Mouse (Mus musculus) kidney, embryonic 16.5 days (tissue): Measurements from ENCODE around the gene Mrc1. TPM values are rescaled to one million over a fixed set of nuclear protein-coding genes. Genes with fewer than 3 reads are reported as not detected.

Experiments used
- ATAC-seq: fragments of 200-750 bp; cut with Nextera tagmentation; 2 replicates; pipeline ENCODE4 v1.8.0; 2017; ENCODE audit warnings: moderate TSS enrichment; ENCODE audit not compliant: low FRiP score, low TSS enrichment
- H3K27ac ChIP-seq: fragments of 300-500 bp; sonication (generic); 2 replicates; pipeline ENCODE4 v1.5.1; 2014; ENCODE audit warnings: low read length
- H3K27me3 ChIP-seq: fragments of 300-500 bp; sonication (generic); 2 replicates; pipeline ENCODE4 v1.6.1; 2014; ENCODE audit warnings: low read length, control low read depth, mixed read lengths; ENCODE audit not compliant: insufficient read depth
- H3K36me3 ChIP-seq: fragments of 300-500 bp; sonication (generic); 2 replicates; pipeline ENCODE4 v1.6.1; 2014; ENCODE audit warnings: low read length, control low read depth, mixed read lengths; ENCODE audit not compliant: insufficient read depth
- H3K4me1 ChIP-seq: fragments of 300-500 bp; sonication (generic); 2 replicates; pipeline ENCODE4 v1.6.1; 2014; ENCODE audit warnings: low read length, control low read depth, mixed read lengths; ENCODE audit not compliant: insufficient read depth
- H3K4me2 ChIP-seq: fragments of 300-500 bp; sonication (generic); replicated peaks from 2 replicates; pipeline ENCODE4 v1.6.1; 2014; ENCODE audit warnings: low read depth, low read length
- H3K4me3 ChIP-seq: fragments of 300-500 bp; sonication (generic); 2 replicates; pipeline ENCODE4 v1.5.1; 2014; ENCODE audit warnings: mild to moderate bottlenecking, low read length
- H3K9ac ChIP-seq: fragments of 300-500 bp; sonication (generic); replicated peaks from 2 replicates; pipeline ENCODE4 v1.6.1; 2014; ENCODE audit warnings: low read length
- H3K9me3 ChIP-seq: fragments of 300-500 bp; sonication (generic); 2 replicates; pipeline ENCODE4 v1.6.1; 2016; ENCODE audit warnings: low read length, control low read depth
- WGBS: fragments of 180-500 bp; shearing (Covaris S2); extraction: QIAGEN DNeasy Blood & Tissue Kit; methylation state at CpG from one replicate; pipeline ENCODE4 v1.1.7; 2014; 5-methylcytosine and 5-hydroxymethylcytosine counted together
- polyA plus RNA-seq: library from polyadenylated mRNA; unstranded; fragments of >200 nt; fragmentation: Nextera tagmentation; extraction: Ambion mirVana; gene quantifications from 2 replicates; pipeline ENCODE4 v1.2.1, GENCODE M21; 2015

Gene Mrc1
- polyA plus RNA-seq, 1 experiment from 2014 or later, result 5.0 TPM

GRCm38 (mm10) chr2:14210731-14211130 lies 18.5 kb upstream of the Mrc1 start:
- H3K36me3 ChIP-seq, result no peaks in the 10 kb centered on the region
- no peak overlapping the region for H3K9ac ChIP-seq
- 90% methylated on average over 1 of the region's 1 CpGs for WGBS
- H3K27me3 ChIP-seq, result no peaks in the 10 kb centered on the region
- H3K9me3 ChIP-seq, result no peaks in the 10 kb centered on the region
- H3K4me2 ChIP-seq, result no peak overlapping the region
- no peak for ATAC-seq
- no peak overlapping the region for H3K27ac ChIP-seq
- no peaks in the 10 kb centered on the region for H3K4me1 ChIP-seq
- no peak overlapping the region for H3K4me3 ChIP-seq

GRCm38 (mm10) chr2:14211606-14212005 lies 17.6 kb upstream of the Mrc1 start:
- Histone ChIP-seq H3K27ac (no peak overlapping the region), H3K27me3 (no peaks in the 10 kb centered on the region), H3K36me3 (no peaks in the 10 kb centered on the region), H3K4me2 (no peak overlapping the region), H3K9ac (no peak overlapping the region), H3K4me3 (no peak overlapping the region), H3K9me3 (no peaks in the 10 kb centered on the region), H3K4me1 (no peaks in the 10 kb centered on the region)
- ATAC-seq, result peak; percentile 83

GRCm38 (mm10) chr2:14214764-14215163 lies 14.4 kb upstream of the Mrc1 start:
- WGBS, result 56% methylated on average over 3 of the region's 3 CpGs
- H3K4me3 ChIP-seq, result no peak overlapping the region
- no peak for ATAC-seq
- H3K4me2 ChIP-seq, result no peak overlapping the region
- no peaks in the 10 kb centered on the region for H3K27me3 ChIP-seq
- no peaks in the 10 kb centered on the region for H3K36me3 ChIP-seq
- H3K27ac ChIP-seq, result no peak overlapping the region
- H3K9me3 ChIP-seq, result no peaks in the 10 kb centered on the region
- H3K4me1 ChIP-seq, result no peaks in the 10 kb centered on the region
- H3K9ac ChIP-seq, result no peak overlapping the region

GRCm38 (mm10) chr2:14216653-14217052 lies 12.5 kb upstream of the Mrc1 start:
- H3K36me3 ChIP-seq, result no peaks in the 10 kb centered on the region
- no peaks in the 10 kb centered on the region for H3K9me3 ChIP-seq
- no peak overlapping the region for H3K4me2 ChIP-seq
- H3K4me1 ChIP-seq, result no peaks in the 10 kb centered on the region
- H3K27me3 ChIP-seq, result no peaks in the 10 kb centered on the region
- ATAC-seq, result no peak
- H3K27ac ChIP-seq, result no peak overlapping the region
- H3K9ac ChIP-seq, result no peak overlapping the region
- WGBS, result 79% methylated on average over 3 of the region's 3 CpGs
- no peak overlapping the region for H3K4me3 ChIP-seq

GRCm38 (mm10) chr2:14218126-14218525 lies 11.1 kb upstream of the Mrc1 start:
- Histone ChIP-seq H3K9ac (no peak overlapping the region), H3K4me3 (no peak overlapping the region), H3K36me3 (no peaks in the 10 kb centered on the region), H3K27me3 (no peaks in the 10 kb centered on the region), H3K4me1 (no peaks in the 10 kb centered on the region), H3K9me3 (no peaks in the 10 kb centered on the region), H3K27ac (no peak overlapping the region), H3K4me2 (no peak overlapping the region)
- 82% methylated on average over 6 of the region's 6 CpGs for WGBS
- ATAC-seq, result no peak

GRCm38 (mm10) chr2:14224387-14224786 lies 4.8 kb upstream of the Mrc1 start:
- 82% methylated on average over 3 of the region's 4 CpGs for WGBS
- no peaks in the 10 kb centered on the region for H3K9me3 ChIP-seq
- ATAC-seq, result no peak

GRCm38 (mm10) chr2:14228495-14228894 lies 697 bp upstream of the Mrc1 start:
- Histone ChIP-seq H3K4me3 (no peak overlapping the region), H3K9ac (no peak overlapping the region), H3K4me1 (no peaks in the 10 kb centered on the region), H3K27me3 (no peaks in the 10 kb centered on the region), H3K9me3 (no peaks in the 10 kb centered on the region), H3K27ac (no peak overlapping the region), H3K36me3 (no peaks in the 10 kb centered on the region), H3K4me2 (no peak overlapping the region)
- no peak for ATAC-seq
- 69% methylated on average over 6 of the region's 6 CpGs for WGBS

More at GRCm38 (mm10) chr2:14224387-14224786, 4.8 kb upstream of the Mrc1 start:
- Histone ChIP-seq H3K4me1 (no peaks in the 10 kb centered on the region), H3K4me3 (no peak overlapping the region), H3K4me2 (no peak overlapping the region), H3K27me3 (no peaks in the 10 kb centered on the region), H3K36me3 (no peaks in the 10 kb centered on the region), H3K9ac (no peak overlapping the region), H3K27ac (no peak overlapping the region)

- ATAC-seq, result no peak
- H3K9ac ChIP-seq, result no peak overlapping the region
- H3K4me1 ChIP-seq, result no peaks in the 10 kb centered on the region
- no peak overlapping the region for H3K27ac ChIP-seq
- H3K4me2 ChIP-seq, result no peak overlapping the region
- no peaks in the 10 kb centered on the region for H3K27me3 ChIP-seq
- no peaks in the 10 kb centered on the region for H3K9me3 ChIP-seq
- WGBS, result 93% methylated on average over 14 of the region's 14 CpGs
- no peaks in the 10 kb centered on the region for H3K36me3 ChIP-seq
- H3K4me3 ChIP-seq, result no peak overlapping the region
Measured at GRCm38 (mm10) chr2:14229979-14230378, 787 bp downstream of the Mrc1 start.

GRCm38 (mm10) chr2:14232897-14233296 lies 3.7 kb downstream of the Mrc1 start:
- WGBS, result 86% methylated on average over 1 of the region's 1 CpGs
- no peak overlapping the region for H3K4me3 ChIP-seq

GRCm38 (mm10) chr2:14233983-14234382 lies 4.8 kb downstream of the Mrc1 start:
- WGBS, result 71% methylated on average over 2 of the region's 2 CpGs
- no peaks in the 10 kb centered on the region for H3K9me3 ChIP-seq
- no peak overlapping the region for H3K4me3 ChIP-seq
- H3K9ac ChIP-seq, result no peak overlapping the region
- no peaks in the 10 kb centered on the region for H3K36me3 ChIP-seq
- no peaks in the 10 kb centered on the region for H3K27me3 ChIP-seq
- no peak overlapping the region for H3K27ac ChIP-seq
- no peak for ATAC-seq
- no peak overlapping the region for H3K4me2 ChIP-seq
- H3K4me1 ChIP-seq, result no peaks in the 10 kb centered on the region

More at GRCm38 (mm10) chr2:14232897-14233296, 3.7 kb downstream of the Mrc1 start:
- H3K27ac ChIP-seq, result no peak overlapping the region
- no peak overlapping the region for H3K9ac ChIP-seq
- H3K4me2 ChIP-seq, result no peak overlapping the region
- no peaks in the 10 kb centered on the region for H3K27me3 ChIP-seq
- no peaks in the 10 kb centered on the region for H3K4me1 ChIP-seq
- no peaks in the 10 kb centered on the region for H3K36me3 ChIP-seq
- ATAC-seq, result no peak
- no peaks in the 10 kb centered on the region for H3K9me3 ChIP-seq

GRCm38 (mm10) chr2:14235319-14235718 lies 6.1 kb downstream of the Mrc1 start:
- no peaks in the 10 kb centered on the region for H3K9me3 ChIP-seq
- H3K27me3 ChIP-seq, result no peaks in the 10 kb centered on the region
- H3K4me3 ChIP-seq, result no peak overlapping the region
- 82% methylated on average over 5 of the region's 5 CpGs for WGBS
- H3K4me2 ChIP-seq, result no peak overlapping the region
- H3K4me1 ChIP-seq, result no peaks in the 10 kb centered on the region
- no peak overlapping the region for H3K27ac ChIP-seq
- ATAC-seq, result no peak
- H3K9ac ChIP-seq, result no peak overlapping the region
- no peaks in the 10 kb centered on the region for H3K36me3 ChIP-seq
